9 mouse cellular contexts compared by ENCODE assay signal in genomic region chr2:18635052-18635451, GRCm38 (mm10). TPM values are rescaled to one million over a fixed set of nuclear protein-coding genes. Genes with fewer than 3 reads are reported as not detected.
DNase-seq lines count a peak whose midpoint lies in the region; ATAC-seq and TF ChIP-seq lines count a peak whose summit lies in the region.
"Had no signal": no experiment of that assay in that cellular context is flagged by ENCODE, and none has a peak within 500 bp of the region (broad histone marks: within the 10 kb centered on the region; RNA-seq: fewer than 3 reads in every experiment).

No protein-coding gene starts in this region.

- no peak for TF ChIP-seq EP300 in heart, adult 2 months (IDR thresholded peaks at IDR 0.05; ENCODE audit: insufficient read depth, low read depth, low read length)

- H3K4me3 ChIP-seq in heart, adult 2 months: no peak overlapping the region
- no peak overlapping the region for H3K4me3 ChIP-seq in limb, embryonic 14.5 days (replicated peaks; ENCODE audit: low read length)
- H3K4me3 ChIP-seq: limb, embryonic 15.5 days had no signal

- 62% methylated on average over 8 of the region's 8 CpGs for WGBS in heart, adult 2 months
- 80% methylated on average over 8 of the region's 8 CpGs for WGBS in limb, embryonic 14.5 days

- no peak for TF ChIP-seq CTCF in heart, adult 2 months (IDR thresholded peaks at IDR 0.05)
- no peak for TF ChIP-seq CTCF in Patski (IDR thresholded peaks at IDR 0.05)

- H3K9ac ChIP-seq in heart, adult 2 months (ENCODE audit: low read depth, low read length): no peak overlapping the region
- H3K9ac ChIP-seq in limb, embryonic 14.5 days (ENCODE audit: low read depth, low read length, severe bottlenecking): no peak overlapping the region
- H3K9ac ChIP-seq: limb, embryonic 15.5 days had no signal

- ATAC-seq in Patski: no peak
- no peak for ATAC-seq in limb, embryonic 14.5 days (ENCODE audit: low FRiP score, low read depth)
- no peak for ATAC-seq in CD4-positive, CD25-positive, alpha-beta regulatory T cell, adult 4 months

- H3K4me2 ChIP-seq in limb, embryonic 14.5 days (replicated peaks; ENCODE audit: low read depth, low read length, severe bottlenecking): no peak overlapping the region
- H3K4me2 ChIP-seq: limb, embryonic 15.5 days had no signal

- no peaks in the 10 kb centered on the region for H3K79me2 ChIP-seq in heart, adult 2 months (replicated peaks; ENCODE audit: control insufficient read depth, insufficient read depth, low read length)

- H3K36me3 ChIP-seq in heart, adult 2 months (ENCODE audit: control insufficient read depth, insufficient read depth, low read length): no peaks in the 10 kb centered on the region
- no peaks in the 10 kb centered on the region for H3K36me3 ChIP-seq in limb, embryonic 14.5 days (ENCODE audit: control insufficient read depth, insufficient read depth, low read length)
- H3K36me3 ChIP-seq: limb, embryonic 15.5 days had no signal

- TF ChIP-seq POLR2A in heart, adult 2 months (IDR thresholded peaks at IDR 0.05; ENCODE audit: insufficient read depth, low read depth, low read length): no peak
- TF ChIP-seq POLR2A in limb, embryonic 14.5 days (IDR thresholded peaks at IDR 0.05; ENCODE audit: borderline replicate concordance, extremely low read depth, insufficient read depth, insufficient read length): no peak

- H3K27me3 ChIP-seq in heart, adult 2 months (ENCODE audit: control insufficient read depth, insufficient read depth, low read length): no peaks in the 10 kb centered on the region
- peaks cover 11% of the 10 kb centered on the region for H3K27me3 ChIP-seq in Patski
- no peaks in the 10 kb centered on the region for H3K27me3 ChIP-seq in limb, embryonic 14.5 days (ENCODE audit: control insufficient read depth, insufficient read depth, low read length)
- H3K27me3 ChIP-seq: limb, embryonic 15.5 days had no signal

- H3K9me3 ChIP-seq in limb, embryonic 14.5 days (ENCODE audit: control insufficient read depth, low read length): no peaks in the 10 kb centered on the region
- H3K9me3 ChIP-seq: limb, embryonic 15.5 days had no signal

- H3K4me1 ChIP-seq in heart, adult 2 months (ENCODE audit: control insufficient read depth, insufficient read depth, low read length): no peaks in the 10 kb centered on the region
- no peaks in the 10 kb centered on the region for H3K4me1 ChIP-seq in limb, embryonic 14.5 days (ENCODE audit: control insufficient read depth, insufficient read depth, low read length)
- H3K4me1 ChIP-seq: limb, embryonic 15.5 days had no signal

- in situ Hi-C loops in Patski (cut with MboI; ENCODE audit: low pct_unique_long_range_greater_than_20kb): no loop called here

- intact Hi-C loops in heart, adult 2 months (cut with DNase I): no loop called here

- peak; percentile 41 to 42 for DNase-seq in heart, adult 2 months
- DNase-seq in heart, adult 11 months: no peak
- peak; percentile 15 for DNase-seq in Patski (ENCODE audit: low read depth, low spot score)
- DNase-seq in frontal cortex, adult 2 months (ENCODE audit: extremely low spot score in 1 of 2, low spot score in 1 of 2): peak; percentile 75 to 90
- peak; percentile 69 for DNase-seq in kidney, postnatal 14 days
- peak; percentile 12 for DNase-seq in limb, embryonic 14.5 days (ENCODE audit: low spot score)
- DNase-seq in spleen, postnatal 14 days (ENCODE audit: low spot score in 2 of 2): no peak

- POLR2A ChIA-PET in Patski (lab: Charles Lee): no interaction called here

- CTCF ChIA-PET in Patski (lab: Charles Lee): no interaction called here

- no peak overlapping the region for H3K27ac ChIP-seq in heart, adult 2 months
- H3K27ac ChIP-seq in limb, embryonic 14.5 days (replicated peaks; ENCODE audit: low read depth, low read length): no peak overlapping the region
- H3K27ac ChIP-seq: limb, embryonic 15.5 days had no signal

RNA-seq across cellular contexts. Expression of gene Commd3, which starts 37.1 kb away (rescaled TPM):
- 100 to 1,000 TPM in 1 of 2 experiments, 10 to 100 TPM in 1; 95.0 to 102 TPM for total RNA-seq in heart, adult 2 months (2021)
- polyA plus RNA-seq in heart, adult 2 months (2012; rRNA removed): 53.1 and 87.5 TPM in 2 replicates
- polyA plus RNA-seq in Patski (2021): 195 TPM
- 136 and 141 TPM in 2 replicates for polyA plus RNA-seq in frontal cortex, adult 2 months (2012; rRNA removed)
- polyA plus RNA-seq in limb, embryonic 14.5 days (2012; rRNA removed): 116 and 146 TPM in 2 replicates
- 233 and 244 TPM in 2 replicates for polyA plus RNA-seq in limb, embryonic 14.5 days (2014; fragmentation: Nextera tagmentation; extraction: Ambion mirVana)
- 100 to 1,000 TPM; 207 to 209 TPM for polyA plus RNA-seq in CD4-positive, CD25-positive, alpha-beta regulatory T cell, adult 4 months (2017; shearing (Covaris generic))

RNA-seq across cellular contexts. Expression of gene Bmi1, which starts 41.8 kb away (rescaled TPM):
- 10 to 100 TPM; 59.2 to 70.6 TPM for total RNA-seq in heart, adult 2 months (2021)
- 22.3 and 54.4 TPM in 2 replicates for polyA plus RNA-seq in heart, adult 2 months (2012; rRNA removed)
- polyA plus RNA-seq in Patski (2021): 108 TPM
- 51.2 and 52.8 TPM in 2 replicates for polyA plus RNA-seq in frontal cortex, adult 2 months (2012; rRNA removed)
- 39.6 and 43.7 TPM in 2 replicates for polyA plus RNA-seq in limb, embryonic 14.5 days (2012; rRNA removed)
- polyA plus RNA-seq in limb, embryonic 14.5 days (2014; fragmentation: Nextera tagmentation; extraction: Ambion mirVana): 28.5 and 34.0 TPM in 2 replicates
- polyA plus RNA-seq in CD4-positive, CD25-positive, alpha-beta regulatory T cell, adult 4 months (2017; shearing (Covaris generic)): 10 to 100 TPM; 10.6 to 14.4 TPM

RNA-seq across cellular contexts. Expression of gene Spag6, which starts 58.8 kb away (rescaled TPM):
- total RNA-seq in heart, adult 2 months (2021): under 1 TPM; 0.26 to 0.36 TPM
- polyA plus RNA-seq in heart, adult 2 months (2012; rRNA removed): 0.20 and 0.32 TPM in 2 replicates
- 1.7 TPM for polyA plus RNA-seq in Patski (2021)
- 4.1 and 5.0 TPM in 2 replicates for polyA plus RNA-seq in frontal cortex, adult 2 months (2012; rRNA removed)
- polyA plus RNA-seq in limb, embryonic 14.5 days (2012; rRNA removed): 0.03 and 0.48 TPM in 2 replicates
- polyA plus RNA-seq in limb, embryonic 14.5 days (2014; fragmentation: Nextera tagmentation; extraction: Ambion mirVana): 0.15 TPM in 1 of 2 replicates, not detected in the other
- polyA plus RNA-seq in CD4-positive, CD25-positive, alpha-beta regulatory T cell, adult 4 months (2017; shearing (Covaris generic)): not detected

Comparison
In these comparisons a context has a peak if more than half of its experiments do, and no peak if none do; other contexts are left out.
1. DNase-seq: peak in heart, adult 2 months (2 of 2), Patski (single experiment), frontal cortex, adult 2 months (2 of 2), kidney, postnatal 14 days (single experiment) and limb, embryonic 14.5 days (single experiment); none in heart, adult 11 months (single experiment) and spleen, postnatal 14 days (0 of 2).